Mouse (Mus musculus) cerebellum, adult 18-20 months (tissue): ENCODE measurements at regions not wholly inside any gene's neighbourhood (a gene's known extent, or its start where the extent isn't known, plus 50 kb on each side); places are given as distances from the start of the nearest gene placed in this dataset.
A peak's percentile ranks its signal among the peaks of the same experiment; 100 is the strongest.
"Not testable (repeated sequence)": the region's sequence is repeated elsewhere in the genome, so short reads cannot be mapped to it uniquely, and the experiment has no call there.

Experiments used
- DNase-seq, 2 experiments: peaks; one replicate each; pipeline ENCODE4 v3.0.0; 2021

GRCm38 (mm10) chr14:53785547-53785946 is 468.4 kb downstream of the Dad1 start:
- DNase-seq: not testable (repeated sequence)

- no peak for DNase-seq
Measured at GRCm38 (mm10) chr14:53777375-53777774, 476.5 kb downstream of the Dad1 start.

- peak; percentile 11 to 16 for DNase-seq
Measured at GRCm38 (mm10) chr14:53776717-53777116, 477.2 kb downstream of the Dad1 start.

GRCm38 (mm10) chr14:53766501-53766900 is 487.4 kb downstream of the Dad1 start:
- not testable (repeated sequence) for DNase-seq

GRCm38 (mm10) chr14:53765918-53766317 is 488.0 kb downstream of the Dad1 start:
- not testable (repeated sequence) for DNase-seq

DNA sequence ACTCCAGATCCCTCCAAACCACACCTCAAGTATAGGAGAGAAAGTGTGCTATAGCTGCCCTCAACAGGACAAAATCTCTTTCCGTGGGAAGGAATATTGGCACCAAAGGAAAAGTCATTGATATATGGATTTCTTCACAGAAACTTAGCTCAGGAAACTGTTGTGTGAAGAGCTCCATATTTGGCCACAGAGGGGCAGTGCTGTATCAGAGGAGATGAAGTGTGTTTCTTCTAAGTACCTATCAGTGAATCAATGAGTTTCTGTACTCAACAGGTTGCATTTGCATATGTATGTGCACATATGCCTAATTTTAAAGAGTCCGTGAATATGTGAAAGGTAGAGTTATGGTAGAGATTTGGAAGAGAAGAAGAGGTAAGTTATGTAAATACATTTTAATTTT is 493.3 kb downstream of the Dad1 start:
- DNase-seq: not testable (repeated sequence)

DNA sequence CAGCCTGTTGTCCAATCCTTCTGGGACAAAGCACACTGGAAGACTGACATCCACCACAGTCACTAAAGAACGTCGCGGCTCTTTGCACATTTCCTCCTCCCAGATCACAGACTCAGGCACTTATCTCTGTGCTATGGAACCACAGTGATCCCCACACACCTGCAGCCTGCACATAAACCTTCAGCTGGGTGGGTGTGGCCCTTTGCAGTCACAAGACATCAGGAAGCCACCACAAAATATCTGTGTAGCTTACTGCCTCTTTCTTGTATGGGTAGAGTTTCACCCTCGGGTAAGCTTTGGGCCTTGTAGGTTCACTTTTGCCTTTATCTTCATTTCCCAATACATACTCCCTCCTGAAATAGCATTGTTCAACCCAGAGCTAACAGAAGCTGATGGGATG is 496.1 kb downstream of the Dad1 start:
- not testable (repeated sequence) for DNase-seq

- DNase-seq: not testable (repeated sequence)
Measured at GRCm38 (mm10) chr14:53757095-53757494, 496.8 kb downstream of the Dad1 start.

DNA sequence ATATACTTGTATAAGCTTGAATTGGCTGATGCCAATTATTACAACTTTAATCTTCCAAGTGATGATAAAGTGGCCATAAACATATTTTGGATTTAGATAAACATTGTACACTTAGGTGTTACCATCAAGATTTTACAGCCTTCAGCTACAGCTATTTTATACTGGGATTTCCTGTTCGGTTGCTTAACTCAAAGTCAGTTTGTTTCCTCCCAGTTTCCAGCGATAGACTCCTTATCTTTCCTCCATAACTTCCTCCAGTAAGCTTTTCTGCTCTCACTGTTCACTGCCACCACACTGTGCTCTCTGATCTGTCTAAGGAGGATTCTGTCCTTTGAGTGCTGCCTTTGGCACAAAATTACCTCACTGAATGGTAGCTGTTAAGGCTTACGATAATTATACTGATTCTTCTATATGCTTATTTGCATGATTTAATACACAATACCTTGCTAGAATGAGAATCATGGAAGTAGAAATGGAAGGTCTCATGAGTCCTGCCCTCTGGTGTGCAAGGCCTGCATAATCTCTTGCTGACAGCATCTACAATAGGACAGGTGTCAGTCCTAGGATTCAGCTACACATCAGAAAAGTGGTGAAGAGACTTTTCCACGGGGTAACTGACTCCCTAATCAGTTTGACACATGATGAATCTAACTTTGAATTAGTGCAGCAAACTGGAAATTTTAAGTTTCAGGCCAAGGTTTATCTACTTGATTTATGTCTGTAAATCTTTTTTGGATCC is 503.0 kb downstream of the Dad1 start:
- no peak for DNase-seq

- DNase-seq: not testable (repeated sequence)
Measured at GRCm38 (mm10) chr14:53743552-53743951, 510.4 kb downstream of the Dad1 start.

- DNase-seq: not testable (repeated sequence)
Measured at GRCm38 (mm10) chr14:53742864-53743263, 511.0 kb downstream of the Dad1 start.

GRCm38 (mm10) chr14:53741246-53741645 is 512.7 kb downstream of the Dad1 start:
- DNase-seq: peak; percentile 3 to 7

DNA sequence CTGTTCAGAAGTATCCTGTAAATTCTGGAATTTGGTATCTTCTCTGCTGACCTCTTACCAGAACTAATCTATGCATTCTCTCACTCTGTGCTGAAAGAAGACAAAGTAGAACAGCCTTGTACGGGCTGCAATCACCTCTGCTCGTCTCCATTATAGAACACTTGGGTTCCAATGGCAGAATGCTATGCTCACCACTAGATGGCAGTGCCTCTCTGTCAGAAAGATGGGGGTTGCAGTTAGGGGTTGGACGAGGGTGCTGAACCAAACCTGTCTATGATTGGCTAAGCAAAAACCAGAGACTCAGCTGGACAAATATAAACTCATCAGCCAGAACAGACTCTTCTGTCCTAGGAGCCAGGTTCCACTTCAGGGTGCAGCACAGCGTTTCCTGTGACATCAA is 515.9 kb downstream of the Dad1 start:
- DNase-seq: not testable (repeated sequence)

DNA sequence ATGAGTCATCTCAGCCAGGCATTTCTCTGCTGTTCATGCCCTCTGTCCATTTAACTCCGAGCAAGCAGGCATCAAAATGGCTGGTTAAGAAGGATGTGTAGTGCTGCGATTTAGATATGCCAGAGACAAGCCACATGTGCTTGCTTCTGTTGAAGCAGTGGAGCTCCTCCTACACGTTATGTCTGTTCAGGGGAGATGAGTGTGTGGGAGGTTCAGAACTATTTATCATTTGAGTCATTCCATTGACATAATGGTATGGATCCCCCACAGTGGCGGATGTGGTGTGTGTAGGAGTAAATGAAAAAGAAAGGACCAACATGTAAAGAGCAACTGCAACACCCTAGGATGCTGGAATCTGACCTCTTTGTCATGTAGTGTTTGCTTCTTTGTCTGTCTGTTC is 517.6 kb downstream of the Dad1 start:
- DNase-seq: not testable (repeated sequence)

GRCm38 (mm10) chr14:53731600-53731999 is 522.3 kb downstream of the Dad1 start:
- DNase-seq: not testable (repeated sequence)

DNA sequence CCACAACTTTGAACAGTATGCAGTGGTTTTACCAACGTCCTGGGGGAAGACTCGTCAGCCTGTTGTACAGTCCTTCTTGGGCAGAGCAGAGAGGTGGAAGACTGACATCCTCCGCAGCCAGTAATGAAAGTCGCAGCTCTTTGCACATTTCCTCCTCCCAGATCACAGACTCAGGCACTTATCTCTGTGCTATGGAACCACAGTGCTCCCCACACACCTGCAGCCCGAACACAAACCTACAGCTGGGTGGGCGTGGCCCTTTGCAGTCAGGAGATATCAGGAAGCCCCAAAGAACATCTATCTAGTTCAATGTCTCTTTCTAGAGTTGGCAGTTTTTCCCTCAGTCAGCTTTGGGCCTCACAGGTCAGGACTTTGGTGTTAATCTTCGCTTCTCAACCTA is 524.0 kb downstream of the Dad1 start:
- not testable (repeated sequence) for DNase-seq

DNA sequence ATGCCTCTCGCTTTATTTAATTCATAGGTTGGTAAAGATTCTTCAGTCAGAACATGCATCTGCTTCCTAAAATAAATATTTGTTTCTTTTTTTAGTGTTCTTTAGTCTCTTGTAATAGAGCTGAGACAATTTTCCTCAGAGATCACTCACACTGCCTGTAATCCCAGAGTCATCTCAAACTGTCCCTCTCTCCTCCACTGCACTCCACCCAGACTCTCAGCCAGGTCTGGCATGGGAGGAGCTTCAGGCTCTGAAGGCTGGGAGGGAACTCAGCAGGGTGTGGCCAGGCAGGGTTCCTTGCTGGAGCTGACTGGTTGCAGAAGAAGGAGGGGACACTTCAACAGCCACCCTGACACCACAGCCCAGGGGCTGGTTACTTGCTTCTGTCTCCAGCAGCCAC is 524.8 kb downstream of the Dad1 start:
- not testable (repeated sequence) for DNase-seq

DNA sequence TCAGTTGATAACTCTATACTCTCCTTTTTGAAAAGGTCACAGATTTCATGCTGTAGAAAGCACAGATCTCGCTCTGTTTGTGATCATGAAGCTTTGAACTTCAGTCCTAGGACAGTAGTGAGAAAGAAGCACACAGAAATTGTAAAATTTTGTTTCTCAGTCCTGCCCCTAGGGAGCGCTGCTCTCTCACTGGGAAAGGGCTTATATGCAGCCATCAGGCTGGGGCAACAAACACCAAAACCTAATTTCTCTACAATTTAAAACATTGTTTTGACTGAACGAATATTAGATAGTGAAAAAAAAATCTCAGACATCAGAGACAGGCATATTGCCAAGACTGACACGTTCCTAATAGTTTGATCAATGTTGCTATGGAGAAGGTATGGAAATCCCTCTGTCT is 527.0 kb downstream of the Dad1 start:
- DNase-seq: not testable (repeated sequence)

GRCm38 (mm10) chr14:53723611-53724010 is 530.3 kb downstream of the Dad1 start:
- not testable (repeated sequence) for DNase-seq

DNA sequence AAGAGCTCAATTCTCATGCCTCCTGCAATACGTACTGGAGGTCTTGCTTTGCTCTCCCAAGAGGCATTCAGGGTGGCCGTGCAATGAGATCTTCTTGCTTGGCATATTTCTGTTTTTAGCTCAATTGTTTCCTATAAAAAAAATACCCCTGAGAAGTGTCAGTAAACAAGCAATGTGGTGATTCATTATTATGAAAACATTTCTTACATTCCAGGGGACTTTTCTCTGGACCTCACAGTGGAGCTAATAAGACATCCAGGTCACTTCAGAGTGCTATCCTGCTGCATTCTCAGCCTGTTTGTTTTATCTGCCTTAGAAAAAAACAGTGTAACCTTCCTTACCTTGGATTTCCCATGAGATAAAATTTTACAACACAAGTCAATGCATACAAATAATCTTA is 532.0 kb downstream of the Dad1 start:
- not testable (repeated sequence) for DNase-seq

DNA sequence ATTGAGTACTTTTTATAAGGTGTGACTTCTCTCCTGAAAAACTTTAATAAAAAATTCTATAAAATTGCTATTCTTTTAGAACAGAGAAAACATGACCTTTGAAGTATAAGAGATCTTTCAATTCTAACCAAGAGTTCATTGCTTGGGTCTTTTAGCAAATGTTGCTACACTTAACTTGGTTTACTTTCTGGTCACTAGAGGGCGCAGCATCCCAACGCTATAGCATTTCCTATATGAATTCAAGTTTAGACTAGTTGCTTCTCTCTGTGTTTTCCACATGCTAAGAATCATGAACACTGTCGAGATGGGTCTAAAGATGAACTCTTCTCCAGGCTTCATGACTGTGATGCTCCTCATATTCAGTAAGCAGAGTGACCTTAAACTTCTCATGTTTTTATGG is 544.3 kb downstream of the Dad1 start:
- not testable (repeated sequence) for DNase-seq

DNA sequence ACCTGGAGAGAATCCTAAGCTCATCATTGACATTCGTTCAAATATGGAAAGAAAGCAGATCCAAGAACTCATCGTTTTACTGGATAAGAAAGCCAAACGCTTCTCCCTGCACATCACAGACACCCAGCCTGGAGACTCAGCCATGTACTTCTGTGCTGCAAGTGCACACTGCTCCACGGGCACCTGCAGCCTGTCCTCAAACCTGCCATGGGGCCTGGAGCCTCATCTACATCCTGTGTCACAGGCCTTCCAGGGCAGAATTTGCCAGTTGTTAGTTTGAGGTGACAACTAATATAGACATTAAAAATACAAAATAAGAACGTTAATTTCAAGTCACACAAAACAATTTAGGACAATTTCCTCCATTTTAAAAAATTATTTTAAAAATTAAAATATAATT is 549.6 kb downstream of the Dad1 start:
- DNase-seq: not testable (repeated sequence)

DNA sequence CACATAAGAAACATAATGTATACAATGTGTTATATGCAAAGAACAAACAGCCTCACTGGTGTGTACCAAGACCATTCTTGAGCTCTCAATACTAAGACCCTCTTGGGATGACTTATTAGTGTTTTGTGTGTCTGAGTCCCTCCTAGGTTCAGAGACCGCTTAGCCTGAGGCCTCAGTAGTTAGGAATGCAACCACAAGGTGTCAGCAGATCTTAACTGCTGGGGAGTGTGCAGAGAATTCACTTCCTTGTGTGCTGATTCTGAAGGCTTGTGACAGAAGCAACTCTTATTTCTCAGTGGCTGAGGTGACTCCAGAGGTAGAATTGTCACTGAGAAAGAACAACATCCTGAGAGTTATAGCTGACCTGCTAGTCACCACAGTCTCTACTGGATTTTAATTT is 550.3 kb downstream of the Dad1 start:
- not testable (repeated sequence) for DNase-seq

DNA sequence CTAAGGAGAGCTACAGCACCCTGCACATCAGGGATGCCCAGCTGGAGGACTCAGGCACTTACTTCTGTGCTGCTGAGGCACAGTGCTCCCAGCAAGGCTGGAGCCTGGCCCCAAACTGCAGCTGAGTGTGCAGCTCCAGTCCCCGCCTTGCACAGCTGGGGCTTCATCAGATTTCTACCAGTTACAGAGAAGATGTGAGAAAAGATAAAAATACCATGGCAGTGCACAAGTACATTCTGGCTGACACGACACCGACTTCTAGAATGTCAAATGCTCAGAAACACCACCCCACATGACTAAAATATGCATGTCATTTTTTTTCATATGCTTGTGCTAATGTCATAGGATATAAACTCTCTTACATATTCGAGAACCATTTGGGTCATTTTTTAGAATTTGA is 569.8 kb downstream of the Dad1 start:
- DNase-seq: not testable (repeated sequence)
